Mouse (Mus musculus): ENCODE measurements around the gene Shank1. TPM values are rescaled to one million over a fixed set of nuclear protein-coding genes. Genes with fewer than 3 reads are reported as not detected.

The Shank1 gene
- total RNA-seq, 2 experiments from 2014 or later = 0.31 to 0.59 TPM

- no peak for TF ChIP-seq CTCF (IDR thresholded peaks at IDR 0.05)
- intact Hi-C loops (cut with DNase I) = loop anchor here (5.0 to 10.0 kb wide), 2 partner anchors 173 to 1341 kb away; partner anchors contain the start of genes Pold1, Rpl18 and Sphk2
- Histone ChIP-seq H3K27ac (peak overlapping the region; percentile 91), H3K4me3 (peak overlapping the region; percentile 72)
- DNase-seq = peak; percentile 83
These were observed 64.0 kb downstream of the Shank1 start for GRCm38 (mm10) chr7:44373889-44374652.

- peak overlapping the region; percentile 72 for H3K4me3 ChIP-seq
- intact Hi-C loops (cut with DNase I) = loop anchor here (5.0 to 10.0 kb wide), 3 partner anchors 93 to 1340 kb away; partner anchors contain the start of genes Aspdh, Josd2, Pold1 and Rpl18
- no peak for DNase-seq
- no peak for TF ChIP-seq CTCF (IDR thresholded peaks at IDR 0.05)
- peak overlapping the region; percentile 91 for H3K27ac ChIP-seq
These were observed 64.7 kb downstream of the Shank1 start for GRCm38 (mm10) chr7:44374756-44375155.

GRCm38 (mm10) chr7:44375207-44375606, 65.2 kb downstream of the Shank1 start:
- Histone ChIP-seq H3K27ac (no peak overlapping the region), H3K4me3 (no peak overlapping the region)
- intact Hi-C loops (cut with DNase I) = loop anchor here (5.0 to 10.0 kb wide), 2 partner anchors 92 to 1340 kb away; partner anchors contain the start of genes Aspdh, Josd2, Rpl18 and Sphk2
- no peak for DNase-seq
- no peak for TF ChIP-seq CTCF (IDR thresholded peaks at IDR 0.05)

DNA sequence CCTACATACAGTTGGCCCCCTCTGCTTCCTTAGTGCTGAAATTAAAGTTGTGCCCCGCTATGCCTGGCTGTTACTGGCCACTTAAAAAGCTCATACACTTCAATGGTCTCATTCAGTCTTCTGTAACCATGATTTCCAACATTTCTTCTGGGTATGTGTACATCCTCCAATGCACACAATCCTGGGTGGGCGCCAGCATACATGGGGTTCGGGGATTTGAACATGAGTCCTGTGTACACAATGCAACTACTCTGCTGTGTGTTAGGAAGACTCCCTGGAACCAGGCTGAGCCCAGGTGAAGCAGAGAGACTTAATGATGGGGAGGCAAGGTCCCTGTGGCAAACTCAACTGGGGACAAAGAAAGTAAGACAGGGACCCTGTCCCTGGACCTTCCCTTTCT, 65.7 kb downstream of the Shank1 start:
- DNase-seq = no peak
- intact Hi-C loops (cut with DNase I) = loop anchor here (5.0 to 10.0 kb wide), 2 partner anchors 92 to 1339 kb away; partner anchors contain the start of genes Aspdh, Josd2, Rpl18 and Sphk2
- TF ChIP-seq CTCF (IDR thresholded peaks at IDR 0.05) = no peak

GRCm38 (mm10) chr7:44378290-44378689, 68.2 kb downstream of the Shank1 start:
- DNase-seq = peak; percentile 62
- H3K4me3 ChIP-seq = no peak overlapping the region
- H3K27ac ChIP-seq = no peak overlapping the region
- intact Hi-C loops (cut with DNase I) = loop anchor here (5.0 to 10.0 kb wide), 2 partner anchors 89 to 1337 kb away; partner anchors contain the start of genes Aspdh, Josd2, Rpl18 and Sphk2
- TF ChIP-seq CTCF (IDR thresholded peaks at IDR 0.05) = no peak

More for the DNA sequence above, 65.7 kb downstream of the Shank1 start:
- Histone ChIP-seq H3K27ac (no peak overlapping the region), H3K4me3 (no peak overlapping the region)

DNA sequence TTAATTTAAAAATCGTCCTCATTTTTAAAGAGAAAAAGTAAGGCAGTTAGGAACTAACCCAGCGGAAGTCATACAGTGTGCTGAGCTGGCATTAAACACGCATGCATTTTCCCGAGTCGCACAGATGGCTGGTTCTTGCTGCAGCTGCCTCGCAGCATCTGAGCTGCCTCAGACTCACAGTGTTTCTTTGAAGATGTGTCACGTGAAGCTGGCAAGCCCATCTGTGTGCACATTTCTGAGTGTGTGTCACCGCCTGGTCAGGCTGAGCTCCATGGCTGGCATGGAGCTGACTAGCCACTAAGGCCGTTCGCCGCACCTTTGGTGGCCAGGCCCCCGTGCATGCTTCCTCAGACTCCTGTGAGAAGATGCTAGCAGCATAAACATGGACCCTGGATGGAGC, 72.5 kb downstream of the Shank1 start:
- no peak for TF ChIP-seq CTCF (IDR thresholded peaks at IDR 0.05)
- Histone ChIP-seq H3K27ac (no peak overlapping the region), H3K4me3 (no peak overlapping the region)
- intact Hi-C loops (cut with DNase I) = no loop called here
- no peak for DNase-seq

DNA sequence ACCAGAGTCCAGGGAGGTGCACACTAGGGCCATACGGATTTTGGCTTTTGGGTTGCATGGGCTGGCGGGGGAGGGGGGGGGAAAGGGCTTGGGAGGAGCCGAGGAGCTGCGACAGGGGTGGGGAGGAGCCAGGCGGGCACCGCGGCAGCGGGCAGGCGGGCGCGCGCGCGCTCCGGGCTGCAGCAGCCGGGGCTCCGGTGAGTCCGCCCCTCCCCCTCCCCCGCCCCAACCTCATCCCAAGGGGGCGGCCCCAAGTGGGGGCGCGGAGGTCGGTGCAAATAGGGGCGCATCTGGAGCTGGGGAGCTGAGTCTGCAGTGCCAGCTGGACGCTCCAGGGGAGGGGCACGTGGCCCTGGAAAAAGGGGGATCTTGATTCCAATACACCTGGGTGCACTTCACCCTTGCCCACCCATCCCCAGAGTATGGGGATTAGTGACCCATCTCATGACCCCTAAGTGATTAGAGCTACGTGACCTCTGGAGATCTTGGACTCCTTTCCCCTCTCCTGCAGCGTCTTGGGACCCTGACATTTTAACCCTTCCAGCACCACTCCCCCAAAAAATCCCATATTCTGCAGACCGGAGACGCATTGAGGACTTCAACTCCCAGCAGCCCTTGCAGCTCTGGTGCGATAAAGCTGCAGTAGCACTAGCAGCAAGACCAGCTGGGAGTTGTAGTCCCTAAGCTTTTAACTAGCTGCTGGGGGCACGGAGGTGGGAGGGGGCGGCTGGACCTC, 74.1 kb downstream of the Shank1 start, which contains the start of gene Syt3:
TSS of gene Syt3 (plus strand) at position 123 of the 736 bp plus-strand sequence.
- intact Hi-C loops (cut with DNase I) = no loop called here
- Histone ChIP-seq H3K4me3 (peak within 1 kb of the TSS; percentile 87), H3K27ac (peak within 1 kb of the TSS; percentile 71)
- peak; percentile 74 for DNase-seq
- TF ChIP-seq CTCF (IDR thresholded peaks at IDR 0.05) = no peak

- intact Hi-C loops (cut with DNase I) = no loop called here
- Histone ChIP-seq H3K27ac (peak overlapping the region; percentile 62), H3K4me3 (peak overlapping the region; percentile 87)
- no peak for TF ChIP-seq CTCF (IDR thresholded peaks at IDR 0.05)
- DNase-seq = no peak
These were observed 74.6 kb downstream of the Shank1 start for GRCm38 (mm10) chr7:44384716-44385059.

GRCm38 (mm10) chr7:44385720-44386119, 75.7 kb downstream of the Shank1 start, which contains the start of gene 1700008O03Rik:
Gene 1700008O03Rik, minus strand, starts transcription at chr7:44385820.
- Histone ChIP-seq H3K4me3 (peak within 1 kb of the TSS; percentile 87), H3K27ac (peak within 1 kb of the TSS; percentile 62)
- intact Hi-C loops (cut with DNase I) = no loop called here
- TF ChIP-seq CTCF (IDR thresholded peaks at IDR 0.05) = no peak
- no peak for DNase-seq

DNA sequence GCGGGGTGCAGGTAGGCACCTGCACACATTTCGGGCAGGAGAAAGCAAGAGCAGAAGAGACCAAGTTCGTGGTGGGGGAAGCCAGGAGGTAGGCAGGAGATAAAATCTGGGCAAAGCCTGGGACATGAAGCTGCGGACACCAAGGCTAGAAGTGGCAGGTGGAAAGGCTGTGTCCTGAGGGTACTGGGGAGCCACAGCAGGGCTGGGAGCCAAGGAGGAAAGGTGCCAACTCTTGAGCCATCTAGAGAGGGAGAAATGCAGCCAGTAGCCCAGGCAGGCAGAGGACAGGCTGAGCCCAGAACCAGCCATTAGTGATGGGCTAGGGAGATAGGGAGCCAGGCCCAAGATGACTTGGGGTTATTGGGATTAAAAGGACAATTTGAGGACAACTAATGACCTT, 81.8 kb downstream of the Shank1 start:
- Histone ChIP-seq H3K4me3 (no peak overlapping the region), H3K27ac (no peak overlapping the region)
- intact Hi-C loops (cut with DNase I) = no loop called here
- no peak for TF ChIP-seq CTCF (IDR thresholded peaks at IDR 0.05)
- DNase-seq = no peak

GRCm38 (mm10) chr7:44392341-44392740, 82.3 kb downstream of the Shank1 start:
- intact Hi-C loops (cut with DNase I) = no loop called here
- H3K4me3 ChIP-seq = no peak overlapping the region
- no peak overlapping the region for H3K27ac ChIP-seq
- no peak for TF ChIP-seq CTCF (IDR thresholded peaks at IDR 0.05)
- no peak for DNase-seq

- Histone ChIP-seq H3K4me3 (no peak overlapping the region), H3K27ac (no peak overlapping the region)
- DNase-seq = no peak
- no peak for TF ChIP-seq CTCF (IDR thresholded peaks at IDR 0.05)
- intact Hi-C loops (cut with DNase I) = no loop called here
These were observed 83.2 kb downstream of the Shank1 start for GRCm38 (mm10) chr7:44393284-44393683.

- H3K4me3 ChIP-seq = no peak overlapping the region
- no peak overlapping the region for H3K27ac ChIP-seq
- intact Hi-C loops (cut with DNase I) = loop anchor here (2.0 kb wide), 1 partner anchor 86 kb away; no protein-coding TSS in a partner anchor
- peak; percentile 61 for TF ChIP-seq CTCF (IDR thresholded peaks at IDR 0.05)
- DNase-seq = peak; percentile 64
These were observed 88.5 kb downstream of the Shank1 start for GRCm38 (mm10) chr7:44398570-44398969.
